In the genomic region with DNA sequence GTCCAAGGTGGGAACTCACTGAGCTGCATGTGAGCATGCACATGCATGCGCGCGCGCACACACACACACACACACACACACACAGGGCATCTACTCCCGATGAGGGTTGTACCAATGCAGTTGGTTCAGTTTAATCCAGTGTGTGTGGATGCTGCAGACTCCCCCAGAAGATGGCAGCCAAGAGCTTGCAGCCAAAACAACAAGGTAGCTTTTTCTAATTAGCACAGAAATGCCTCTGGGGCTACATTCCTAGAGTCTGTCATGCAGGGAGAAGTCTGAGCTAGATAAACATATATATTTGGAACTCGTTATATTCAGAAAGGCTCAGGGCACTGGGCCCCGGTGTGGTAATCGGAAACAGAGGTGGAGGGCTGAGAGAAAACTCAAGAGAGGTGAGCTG, we compare ENCODE assay signal across 8 mouse cellular contexts.
A peak's percentile ranks its signal among the peaks of the same experiment; 100 is the strongest.
DNase-seq lines count a peak whose midpoint lies in the region; ATAC-seq lines count a peak whose summit lies in the region.
"Had no signal": no experiment of that assay in that cellular context is flagged by ENCODE, and none has a peak within 500 bp of the region (broad histone marks: within the 10 kb centered on the region; RNA-seq: fewer than 3 reads in every experiment).

No protein-coding gene starts in this region.

- H3K9ac ChIP-seq in kidney, embryonic 15.5 days = no peak overlapping the region
- no peak overlapping the region for H3K9ac ChIP-seq in limb, embryonic 12.5 days (replicated peaks)
- H3K9ac ChIP-seq: heart, embryonic 13.5 days had no signal

- H3K4me1 ChIP-seq in kidney, embryonic 15.5 days = peaks cover 26% of the 10 kb centered on the region
- H3K4me1 ChIP-seq in limb, embryonic 12.5 days (replicated peaks) = peaks cover 25% of the 10 kb centered on the region

- no peak overlapping the region for H3K4me2 ChIP-seq in kidney, embryonic 15.5 days
- no peak overlapping the region for H3K4me2 ChIP-seq in limb, embryonic 12.5 days
- H3K4me2 ChIP-seq: heart, embryonic 13.5 days had no signal

- no peaks in the 10 kb centered on the region for H3K36me3 ChIP-seq in kidney, embryonic 15.5 days
- no peaks in the 10 kb centered on the region for H3K36me3 ChIP-seq in limb, embryonic 12.5 days
- H3K36me3 ChIP-seq: heart, embryonic 13.5 days had no signal

- 52% methylated on average over 8 of the region's 8 CpGs for WGBS in kidney, embryonic 15.5 days
- 55% methylated on average over 8 of the region's 8 CpGs for WGBS in limb, embryonic 12.5 days

- H3K4me3 ChIP-seq in kidney, embryonic 15.5 days (replicated peaks) = no peak overlapping the region
- no peak overlapping the region for H3K4me3 ChIP-seq in limb, embryonic 12.5 days (replicated peaks)
- H3K4me3 ChIP-seq: heart, embryonic 13.5 days had no signal

- H3K27ac ChIP-seq in kidney, embryonic 15.5 days = peak overlapping the region; percentile 72
- peak overlapping the region; percentile 59 for H3K27ac ChIP-seq in limb, embryonic 12.5 days
- H3K27ac ChIP-seq: heart, embryonic 13.5 days had no signal

- no peaks in the 10 kb centered on the region for H3K27me3 ChIP-seq in kidney, embryonic 15.5 days
- H3K27me3 ChIP-seq in limb, embryonic 12.5 days = no peaks in the 10 kb centered on the region
- H3K27me3 ChIP-seq: heart, embryonic 13.5 days had no signal

- DNase-seq in adrenal gland, adult 8-10 months = peak; percentile 23
- peak; percentile 77 for DNase-seq in cerebellum, adult 9-11 months
- DNase-seq in naive thymus-derived CD4-positive, alpha-beta T cell, adult 2 months (ENCODE audit: low read depth) = peak; percentile 1
- peak; percentile 36 for DNase-seq in yolk sac, embryonic 10.5 days (ENCODE audit: low spot score)

- ATAC-seq in frontal cortex, adult (ENCODE audit: low TSS enrichment) = peak; percentile 72
- ATAC-seq in kidney, embryonic 15.5 days (replicated peaks; ENCODE audit: low FRiP score) = peak; percentile 82
- peak; percentile 57; the same call in 1 of the 2 replicates for ATAC-seq in limb, embryonic 12.5 days (ENCODE audit: insufficient number of reproducible peaks, insufficient read depth, low FRiP score, low TSS enrichment, low read depth)

- H3K9me3 ChIP-seq in kidney, embryonic 15.5 days (replicated peaks) = no peaks in the 10 kb centered on the region
- H3K9me3 ChIP-seq in limb, embryonic 12.5 days = no peaks in the 10 kb centered on the region
- H3K9me3 ChIP-seq: heart, embryonic 13.5 days had no signal

Comparison
In these comparisons a context has a peak if more than half of its experiments do, and no peak if none do; other contexts are left out.
1. DNase-seq: peak in every context shown above with its lines; median percentile 77 in cerebellum, adult 9-11 months; 36 in yolk sac, embryonic 10.5 days; 23 in adrenal gland, adult 8-10 months; 1 in naive thymus-derived CD4-positive, alpha-beta T cell, adult 2 months.